Mouse (Mus musculus) retina, adult 2 months (tissue): ENCODE data around the gene Gm3147.
"Not testable (repeated sequence)": the region's sequence is repeated elsewhere in the genome, so short reads cannot be mapped to it uniquely, and the experiment has no call there.

Experiments
- DNase-seq: peaks from one replicate; pipeline ENCODE4 v3.0.0-alpha.2; 2012; ENCODE audit warnings: low read depth, low spot score

Gene Gm3147

GRCm38 (mm10) chr5:94616242-94616641 lies at the start of gene Gm3147:
Gm3147 (minus strand) TSS chr5:94616342.
- DNase-seq: not testable (repeated sequence)

GRCm38 (mm10) chr5:94648082-94648481 lies 31.9 kb upstream of the Gm3147 start, which contains the start of gene Gm6205:
Gm6205 (plus strand) TSS chr5:94648382.
- DNase-seq: not testable (repeated sequence)

GRCm38 (mm10) chr5:94623679-94624078 lies 7.5 kb upstream of the Gm3147 start, which contains the start of gene Gm6509:
Gm6509 (plus strand) TSS chr5:94623979.
- DNase-seq: not testable (repeated sequence)
